Mouse (Mus musculus): ENCODE results near the gene Pwp2. TPM values are rescaled to one million over a fixed set of nuclear protein-coding genes. Genes with fewer than 3 reads are reported as not detected.

The Pwp2 gene
- 15.5 and 16.6 TPM in 2 replicates for polyA plus RNA-seq (2015; fragmentation: Nextera tagmentation; extraction: Ambion mirVana)

DNA sequence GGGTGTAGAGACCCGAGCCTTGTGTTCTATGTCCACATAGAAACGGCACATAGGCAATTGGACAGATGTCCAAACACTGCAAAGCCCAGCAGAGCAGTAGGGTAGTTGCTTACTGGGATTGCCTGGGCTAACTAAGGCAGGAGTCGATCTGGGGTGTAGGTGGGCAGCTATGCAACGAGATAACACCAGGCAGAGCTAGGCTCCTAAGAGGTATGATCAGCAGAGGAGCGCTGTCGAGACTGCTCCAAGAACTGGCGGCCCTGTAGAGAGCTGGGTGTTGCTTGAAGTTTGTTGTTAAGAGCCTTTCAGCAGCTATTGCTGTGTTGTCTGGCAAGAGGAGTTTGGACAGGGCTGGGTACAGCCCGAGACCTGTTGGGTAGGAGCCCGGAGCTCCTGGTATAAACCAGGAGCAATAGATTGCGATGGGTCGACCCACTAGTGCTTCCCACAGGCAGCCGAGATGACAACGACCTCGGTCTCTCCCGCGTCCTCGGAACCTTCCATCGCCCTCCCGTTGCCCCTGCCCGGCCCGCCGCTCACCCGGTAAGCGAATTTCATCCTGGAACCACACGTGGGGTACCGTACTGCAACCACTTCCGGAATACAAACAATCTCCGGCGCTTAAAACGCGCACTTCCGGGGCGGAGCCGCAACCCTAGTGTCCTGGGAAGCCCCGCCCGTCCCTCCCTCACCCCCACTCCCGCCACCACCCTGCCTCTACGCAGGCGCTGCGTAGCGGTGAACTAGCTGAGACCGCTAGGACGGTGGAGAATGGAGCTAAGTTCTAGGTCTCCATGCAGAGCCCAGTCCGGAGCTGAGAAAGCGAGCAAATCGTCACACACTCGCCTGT, at the start of gene Pwp2:
TSS of gene Pwp2 (minus strand) at position 619 of the 850 bp plus-strand sequence.
- H3K4me3 ChIP-seq (replicated peaks; ENCODE audit: low read length) = peak within 1 kb of the TSS; percentile 75
- H3K27me3 ChIP-seq (ENCODE audit: control insufficient read depth, insufficient read depth, low read length) = no peaks in the 10 kb centered on the region
- peaks cover 10% of the 10 kb centered on the region for H3K4me1 ChIP-seq (ENCODE audit: control insufficient read depth, insufficient read depth, low read length)
- no peaks in the 10 kb centered on the region for H3K9me3 ChIP-seq (replicated peaks; ENCODE audit: control insufficient read depth, low read length)
- H3K27ac ChIP-seq (ENCODE audit: low read length) = peak within 1 kb of the TSS; percentile 70
- peak; percentile 95 for ATAC-seq (ENCODE audit: insufficient read depth, low FRiP score)
- H3K4me2 ChIP-seq (ENCODE audit: low read depth, low read length) = peak within 1 kb of the TSS; percentile 84
- under 1% methylated on average over 47 of the region's 47 CpGs for WGBS
- H3K9ac ChIP-seq (ENCODE audit: low read length) = peak within 1 kb of the TSS; percentile 73
- H3K36me3 ChIP-seq (ENCODE audit: control insufficient read depth, insufficient read depth, low read length) = 0 out of 2 replicates have a peak, but pooled peaks cover 8% of the 10 kb centered on the region

DNA sequence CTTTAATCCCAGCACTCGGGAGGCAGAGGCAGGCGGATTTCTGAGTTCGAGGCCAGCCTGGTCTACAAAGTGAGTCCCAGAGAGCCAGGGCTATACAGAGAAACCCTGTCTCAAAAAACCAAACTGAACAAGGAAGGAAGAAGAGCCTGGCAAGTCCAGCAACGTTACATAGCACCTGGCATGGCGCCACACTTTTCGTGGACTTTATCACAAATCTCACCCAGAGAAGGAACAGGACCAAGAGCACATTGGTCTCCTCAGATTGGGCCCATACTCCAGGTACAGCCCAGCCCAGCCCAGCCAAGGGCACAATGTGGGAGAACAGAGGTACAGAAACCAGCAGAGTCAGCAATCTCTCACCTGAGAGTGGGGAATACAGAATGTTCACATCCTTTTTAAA, 48.8 kb upstream of the Pwp2 start:
- 84% methylated on average over 6 of the region's 6 CpGs for WGBS
- H3K9me3 ChIP-seq (replicated peaks; ENCODE audit: control insufficient read depth, low read length) = no peaks in the 10 kb centered on the region
- H3K36me3 ChIP-seq (ENCODE audit: control insufficient read depth, insufficient read depth, low read length) = no peaks in the 10 kb centered on the region
- H3K4me1 ChIP-seq (ENCODE audit: control insufficient read depth, insufficient read depth, low read length) = peaks cover 4% of the 10 kb centered on the region; the same call in 1 of the 2 replicates
- no peak overlapping the region for H3K4me3 ChIP-seq (replicated peaks; ENCODE audit: low read length)
- no peak overlapping the region for H3K27ac ChIP-seq (ENCODE audit: low read length)
- no peaks in the 10 kb centered on the region for H3K27me3 ChIP-seq (ENCODE audit: control insufficient read depth, insufficient read depth, low read length)
- H3K4me2 ChIP-seq (ENCODE audit: low read depth, low read length) = no peak overlapping the region
- no peak overlapping the region for H3K9ac ChIP-seq (ENCODE audit: low read length)
- no peak for ATAC-seq (ENCODE audit: insufficient read depth, low FRiP score)

DNA sequence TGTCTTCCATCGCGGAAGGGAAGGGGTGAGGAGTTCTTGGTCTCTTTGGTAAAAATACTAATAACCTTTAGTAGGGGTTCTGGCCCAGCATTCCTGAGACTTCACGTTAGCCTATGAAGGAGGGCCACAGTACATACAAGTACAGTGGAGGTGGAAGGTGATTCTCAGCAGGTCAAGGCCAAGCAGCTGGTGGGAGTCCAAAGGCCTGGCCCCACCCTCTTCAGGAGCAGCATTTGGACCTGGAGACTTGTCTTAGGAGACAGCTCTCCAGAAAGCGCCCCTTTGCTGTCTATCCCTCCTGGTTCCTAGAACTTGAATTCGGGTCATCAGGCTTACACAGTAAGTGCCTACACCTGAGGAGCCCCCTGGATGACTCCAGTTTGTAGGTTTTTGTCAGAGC, 48.2 kb upstream of the Pwp2 start:
- Histone ChIP-seq H3K27ac (ENCODE audit: low read length) (no peak overlapping the region), H3K9ac (ENCODE audit: low read length) (no peak overlapping the region), H3K4me2 (ENCODE audit: low read depth, low read length) (no peak overlapping the region), H3K4me1 (ENCODE audit: control insufficient read depth, insufficient read depth, low read length) (peaks cover 4% of the 10 kb centered on the region; the same call in 1 of the 2 replicates), H3K36me3 (ENCODE audit: control insufficient read depth, insufficient read depth, low read length) (no peaks in the 10 kb centered on the region), H3K4me3 (replicated peaks; ENCODE audit: low read length) (no peak overlapping the region), H3K9me3 (replicated peaks; ENCODE audit: control insufficient read depth, low read length) (no peaks in the 10 kb centered on the region), H3K27me3 (ENCODE audit: control insufficient read depth, insufficient read depth, low read length) (no peaks in the 10 kb centered on the region)
- WGBS = 92% methylated on average over 5 of the region's 5 CpGs
- ATAC-seq (ENCODE audit: insufficient read depth, low FRiP score) = no peak

DNA sequence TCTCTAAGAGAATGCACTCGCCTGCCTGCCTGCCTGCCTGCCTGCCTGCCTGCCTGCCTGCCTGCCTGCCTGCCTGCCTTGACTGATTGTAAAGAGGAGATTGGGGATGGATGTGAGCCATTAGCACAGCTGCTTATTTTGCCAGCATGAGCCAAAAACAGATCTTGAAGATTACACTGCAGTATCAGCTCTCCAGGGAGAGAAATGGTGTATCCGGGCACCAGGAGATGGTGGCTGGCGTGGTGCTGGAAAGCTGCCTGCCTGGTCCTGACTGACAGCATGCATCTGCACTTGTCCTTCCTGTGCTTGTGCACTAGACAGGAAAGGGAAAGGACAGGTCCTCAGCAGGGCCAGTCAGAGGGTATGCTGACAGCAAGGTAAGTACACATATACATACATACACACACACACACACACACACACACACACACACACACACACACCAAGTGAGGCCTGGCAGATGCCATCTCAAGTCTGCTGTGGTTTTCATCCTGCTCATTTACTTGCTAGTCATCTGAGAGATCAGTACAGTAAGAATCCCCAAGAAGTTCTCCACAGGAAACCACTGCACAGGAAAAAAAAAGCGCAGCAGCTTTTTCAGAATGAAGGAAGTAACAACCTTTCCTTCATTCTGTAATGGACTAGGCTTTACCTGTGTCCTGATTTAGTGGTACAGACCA, 47.5 kb upstream of the Pwp2 start:
- H3K36me3 ChIP-seq (ENCODE audit: control insufficient read depth, insufficient read depth, low read length) = no peaks in the 10 kb centered on the region
- no peak overlapping the region for H3K4me3 ChIP-seq (replicated peaks; ENCODE audit: low read length)
- no peaks in the 10 kb centered on the region for H3K4me1 ChIP-seq (ENCODE audit: control insufficient read depth, insufficient read depth, low read length)
- ATAC-seq (ENCODE audit: insufficient read depth, low FRiP score) = no peak
- no peak overlapping the region for H3K4me2 ChIP-seq (ENCODE audit: low read depth, low read length)
- H3K9me3 ChIP-seq (replicated peaks; ENCODE audit: control insufficient read depth, low read length) = no peaks in the 10 kb centered on the region
- no peaks in the 10 kb centered on the region for H3K27me3 ChIP-seq (ENCODE audit: control insufficient read depth, insufficient read depth, low read length)
- H3K27ac ChIP-seq (ENCODE audit: low read length) = no peak overlapping the region
- 81% methylated on average over 4 of the region's 4 CpGs for WGBS
- no peak overlapping the region for H3K9ac ChIP-seq (ENCODE audit: low read length)

DNA sequence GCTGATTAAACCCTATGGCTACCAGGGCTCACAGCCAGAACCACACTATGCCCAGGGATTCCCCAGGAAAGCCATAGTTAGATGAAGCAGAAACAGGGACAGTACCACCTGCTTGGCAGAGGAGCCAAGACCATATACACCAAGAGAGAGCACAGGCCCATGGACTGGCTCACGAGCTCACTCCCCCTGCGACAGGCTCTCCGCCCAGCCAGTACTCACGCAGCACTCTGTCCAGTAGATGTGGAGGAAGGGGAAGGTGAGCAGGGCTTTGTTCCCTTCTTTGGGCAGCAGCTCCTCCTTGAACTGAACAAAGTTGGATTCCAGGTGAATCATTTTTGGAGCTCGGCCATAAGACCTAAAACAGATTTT, 43.6 kb upstream of the Pwp2 start:
- Histone ChIP-seq H3K9ac (ENCODE audit: low read length) (no peak overlapping the region), H3K36me3 (ENCODE audit: control insufficient read depth, insufficient read depth, low read length) (no peaks in the 10 kb centered on the region), H3K9me3 (replicated peaks; ENCODE audit: control insufficient read depth, low read length) (no peaks in the 10 kb centered on the region), H3K4me2 (ENCODE audit: low read depth, low read length) (no peak overlapping the region), H3K4me1 (ENCODE audit: control insufficient read depth, insufficient read depth, low read length) (no peaks in the 10 kb centered on the region), H3K4me3 (replicated peaks; ENCODE audit: low read length) (no peak overlapping the region), H3K27me3 (ENCODE audit: control insufficient read depth, insufficient read depth, low read length) (no peaks in the 10 kb centered on the region), H3K27ac (ENCODE audit: low read length) (no peak overlapping the region)
- WGBS = 82% methylated on average over 5 of the region's 5 CpGs
- no peak for ATAC-seq (ENCODE audit: insufficient read depth, low FRiP score)

DNA sequence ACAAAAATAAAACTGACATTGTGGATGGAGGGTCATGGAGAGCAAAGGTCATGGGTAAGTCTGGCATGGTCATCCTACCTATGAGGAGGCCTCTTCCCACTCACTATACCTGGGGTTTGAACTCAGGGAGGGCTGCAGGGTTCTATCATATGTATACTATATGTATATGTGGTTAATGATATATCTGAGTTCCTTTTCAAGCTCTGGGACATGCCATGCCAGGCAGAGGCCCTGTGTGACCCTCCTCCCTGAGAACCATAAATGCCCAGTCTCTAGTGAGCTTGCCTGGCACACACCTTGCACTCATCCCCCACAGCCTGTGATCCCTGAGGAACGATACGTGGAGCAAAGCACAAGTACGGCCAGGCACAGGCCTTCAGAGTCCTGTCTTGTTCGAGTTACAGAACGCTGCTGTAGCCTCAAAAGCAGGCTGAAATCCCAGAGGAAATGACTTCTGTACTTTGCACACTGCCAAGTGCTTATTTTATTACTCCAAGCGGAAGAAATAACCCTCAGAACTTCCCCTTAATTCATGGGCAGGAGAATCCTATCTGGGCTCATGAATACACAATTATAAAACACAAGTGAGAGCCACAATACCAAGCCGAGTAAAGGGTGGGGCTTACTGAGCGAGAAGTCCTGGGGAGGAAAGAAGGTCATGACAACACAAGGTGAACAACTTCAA, 43.1 kb upstream of the Pwp2 start:
- Histone ChIP-seq H3K27me3 (ENCODE audit: control insufficient read depth, insufficient read depth, low read length) (no peaks in the 10 kb centered on the region), H3K4me1 (ENCODE audit: control insufficient read depth, insufficient read depth, low read length) (no peaks in the 10 kb centered on the region), H3K4me2 (ENCODE audit: low read depth, low read length) (no peak overlapping the region), H3K9me3 (replicated peaks; ENCODE audit: control insufficient read depth, low read length) (no peaks in the 10 kb centered on the region), H3K9ac (ENCODE audit: low read length) (no peak overlapping the region), H3K36me3 (ENCODE audit: control insufficient read depth, insufficient read depth, low read length) (no peaks in the 10 kb centered on the region), H3K4me3 (replicated peaks; ENCODE audit: low read length) (no peak overlapping the region), H3K27ac (ENCODE audit: low read length) (no peak overlapping the region)
- WGBS = 81% methylated on average over 8 of the region's 8 CpGs
- ATAC-seq (ENCODE audit: insufficient read depth, low FRiP score) = 0 out of 2 replicates have a peak, but pooled peaks have one; percentile 17

DNA sequence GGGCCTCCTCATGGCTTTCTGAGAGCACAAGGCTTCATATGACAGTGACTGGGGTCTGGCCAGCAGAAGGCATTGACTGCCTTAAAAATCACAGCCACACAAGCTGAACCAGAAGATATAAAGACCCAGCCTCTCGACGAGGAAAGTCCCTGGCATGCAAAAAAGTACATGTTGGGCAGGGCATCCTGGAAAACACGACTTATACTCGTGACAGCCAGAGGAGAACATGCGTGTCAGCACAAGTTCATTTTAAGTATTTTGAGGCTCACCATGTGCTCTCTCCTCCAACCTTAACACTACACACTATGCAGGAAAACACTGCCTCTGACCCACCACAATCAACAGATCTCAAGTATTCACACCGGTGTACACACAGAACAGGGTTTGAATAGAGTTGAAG, 39.2 kb upstream of the Pwp2 start:
- Histone ChIP-seq H3K27me3 (ENCODE audit: control insufficient read depth, insufficient read depth, low read length) (no peaks in the 10 kb centered on the region), H3K27ac (ENCODE audit: low read length) (no peak overlapping the region), H3K4me2 (ENCODE audit: low read depth, low read length) (no peak overlapping the region), H3K4me1 (ENCODE audit: control insufficient read depth, insufficient read depth, low read length) (no peaks in the 10 kb centered on the region), H3K36me3 (ENCODE audit: control insufficient read depth, insufficient read depth, low read length) (peaks cover 4% of the 10 kb centered on the region; the same call in 1 of the 2 replicates), H3K9ac (ENCODE audit: low read length) (no peak overlapping the region), H3K4me3 (replicated peaks; ENCODE audit: low read length) (no peak overlapping the region), H3K9me3 (replicated peaks; ENCODE audit: control insufficient read depth, low read length) (no peaks in the 10 kb centered on the region)
- WGBS = 80% methylated on average over 6 of the region's 6 CpGs
- ATAC-seq (ENCODE audit: insufficient read depth, low FRiP score) = no peak

DNA sequence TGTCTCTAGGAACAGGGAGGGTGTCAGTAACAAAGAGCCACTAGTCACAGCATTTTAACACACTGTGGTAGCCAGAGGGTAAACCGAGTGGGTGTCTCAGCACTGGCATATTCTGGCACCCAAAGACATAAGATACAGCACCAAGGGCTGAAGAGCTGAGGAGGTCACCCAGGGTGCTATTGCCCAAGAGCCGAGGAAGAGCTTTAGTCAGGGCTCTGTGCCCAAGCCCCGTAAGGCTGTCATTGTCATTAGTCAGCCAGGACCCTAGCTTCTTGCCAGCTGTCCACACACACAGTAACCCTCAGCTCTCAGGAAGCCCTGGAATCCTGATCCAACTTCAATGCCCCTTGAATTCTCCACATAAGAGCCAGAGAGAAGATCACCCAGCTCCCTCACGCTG, 38.0 kb upstream of the Pwp2 start:
- ATAC-seq (ENCODE audit: insufficient read depth, low FRiP score) = no peak
- Histone ChIP-seq H3K36me3 (ENCODE audit: control insufficient read depth, insufficient read depth, low read length) (peaks cover 4% of the 10 kb centered on the region; the same call in 1 of the 2 replicates), H3K27ac (ENCODE audit: low read length) (no peak overlapping the region)

DNA sequence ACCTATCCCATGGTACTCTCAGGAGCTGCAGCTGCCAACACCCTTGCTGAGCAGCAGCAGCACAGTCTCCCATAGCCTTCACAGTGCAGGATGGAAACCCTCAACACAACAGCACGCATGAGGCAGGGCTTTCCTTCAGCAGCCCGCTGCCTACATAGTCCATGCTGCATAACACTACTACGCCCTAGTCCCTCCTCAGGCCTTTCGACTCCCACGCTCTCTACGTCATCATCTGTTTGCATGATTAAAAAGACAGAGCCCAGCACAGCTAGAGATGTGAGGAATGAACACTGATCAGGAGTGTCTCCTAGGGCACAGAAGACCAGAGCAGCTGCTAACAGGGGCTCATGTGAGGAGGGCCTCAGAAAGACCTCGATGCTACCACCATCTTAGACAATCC, 36.4 kb upstream of the Pwp2 start:
- no peak overlapping the region for H3K4me2 ChIP-seq (ENCODE audit: low read depth, low read length)
- no peaks in the 10 kb centered on the region for H3K4me1 ChIP-seq (ENCODE audit: control insufficient read depth, insufficient read depth, low read length)
- 91% methylated on average over 7 of the region's 7 CpGs for WGBS
- H3K27me3 ChIP-seq (ENCODE audit: control insufficient read depth, insufficient read depth, low read length) = no peaks in the 10 kb centered on the region
- H3K36me3 ChIP-seq (ENCODE audit: control insufficient read depth, insufficient read depth, low read length) = peaks cover 4% of the 10 kb centered on the region; the same call in 1 of the 2 replicates
- no peak overlapping the region for H3K4me3 ChIP-seq (replicated peaks; ENCODE audit: low read length)
- no peaks in the 10 kb centered on the region for H3K9me3 ChIP-seq (replicated peaks; ENCODE audit: control insufficient read depth, low read length)
- no peak for ATAC-seq (ENCODE audit: insufficient read depth, low FRiP score)
- no peak overlapping the region for H3K27ac ChIP-seq (ENCODE audit: low read length)
- no peak overlapping the region for H3K9ac ChIP-seq (ENCODE audit: low read length)

More for the DNA sequence above, 38.0 kb upstream of the Pwp2 start:
- H3K27me3 ChIP-seq (ENCODE audit: control insufficient read depth, insufficient read depth, low read length) = no peaks in the 10 kb centered on the region
- WGBS = 79% methylated on average over 4 of the region's 4 CpGs
- no peak overlapping the region for H3K4me3 ChIP-seq (replicated peaks; ENCODE audit: low read length)
- no peak overlapping the region for H3K4me2 ChIP-seq (ENCODE audit: low read depth, low read length)
- H3K4me1 ChIP-seq (ENCODE audit: control insufficient read depth, insufficient read depth, low read length) = no peaks in the 10 kb centered on the region
- no peaks in the 10 kb centered on the region for H3K9me3 ChIP-seq (replicated peaks; ENCODE audit: control insufficient read depth, low read length)
- H3K9ac ChIP-seq (ENCODE audit: low read length) = no peak overlapping the region

Measured in stomach, embryonic 16.5 days (tissue).